Mouse (Mus musculus): ENCODE data around the gene Btbd2. TPM values are rescaled to one million over a fixed set of nuclear protein-coding genes. Genes with fewer than 3 reads are reported as not detected.
A peak's percentile ranks its signal among the peaks of the same experiment; 100 is the strongest.
"Not testable (repeated sequence)": the region's sequence is repeated elsewhere in the genome, so short reads cannot be mapped to it uniquely, and the experiment has no call there.

Gene Btbd2
- polyA plus RNA-seq, 1 experiment from 2014 or later, result 68.2 TPM

GRCm38 (mm10) chr10:80609269-80609924 is 47.5 kb downstream of the Btbd2 start:
- 89% methylated on average over 10 of the region's 10 CpGs for WGBS
- Histone ChIP-seq H3K9me3 (no peaks in the 10 kb centered on the region), H3K36me3 (peaks cover 75% of the 10 kb centered on the region), H3K4me3 (no peak overlapping the region), H3K4me2 (no peak overlapping the region), H3K27me3 (no peaks in the 10 kb centered on the region), H3K27ac (no peak overlapping the region), H3K9ac (no peak overlapping the region), H3K4me1 (peaks cover 3% of the 10 kb centered on the region)
- no peak for ATAC-seq (ENCODE audit: insufficient number of reproducible peaks, low FRiP score, low TSS enrichment, low read depth)

GRCm38 (mm10) chr10:80608435-80608834 is 48.4 kb downstream of the Btbd2 start:
- H3K27me3 ChIP-seq, result no peaks in the 10 kb centered on the region
- no peak for ATAC-seq (ENCODE audit: insufficient number of reproducible peaks, low FRiP score, low TSS enrichment, low read depth)
- H3K4me3 ChIP-seq, result no peak overlapping the region
- no peak overlapping the region for H3K27ac ChIP-seq
- peaks cover 13% of the 10 kb centered on the region for H3K4me1 ChIP-seq
- H3K9ac ChIP-seq, result no peak overlapping the region
- peaks cover 66% of the 10 kb centered on the region for H3K36me3 ChIP-seq
- H3K4me2 ChIP-seq, result no peak overlapping the region
- H3K9me3 ChIP-seq, result no peaks in the 10 kb centered on the region
- WGBS, result 85% methylated on average over 3 of the region's 3 CpGs

DNA sequence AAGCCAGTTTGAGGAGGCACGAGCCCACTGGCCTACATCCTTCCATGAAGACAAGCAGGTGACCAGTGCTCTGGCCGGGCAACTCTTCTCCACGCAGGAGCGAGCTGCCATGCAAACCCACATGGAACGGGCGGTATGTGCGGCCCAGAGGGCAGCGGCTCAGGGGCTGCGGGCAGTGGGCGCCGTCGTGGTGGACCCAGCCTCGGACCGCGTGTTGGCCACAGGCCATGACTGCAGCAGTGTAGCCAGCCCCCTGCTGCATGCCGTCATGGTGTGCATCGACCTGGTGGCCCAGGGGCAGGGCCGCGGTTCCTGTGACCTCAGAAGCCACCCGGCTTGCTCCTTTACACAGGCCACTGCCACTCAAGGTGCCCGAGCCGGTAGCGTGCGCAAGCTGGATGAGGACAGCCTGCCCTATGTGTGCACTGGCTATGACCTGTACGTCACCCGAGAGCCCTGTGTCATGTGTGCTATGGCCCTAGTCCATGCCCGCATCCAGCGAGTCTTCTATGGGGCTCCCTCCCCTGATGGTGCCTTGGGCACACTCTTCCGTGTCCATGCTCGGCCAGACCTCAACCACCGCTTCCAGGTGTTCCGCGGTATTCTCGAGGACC is 50.0 kb downstream of the Btbd2 start:
- H3K27me3 ChIP-seq, result no peaks in the 10 kb centered on the region
- 95% methylated on average over 34 of the region's 34 CpGs for WGBS
- no peak overlapping the region for H3K4me2 ChIP-seq
- H3K9me3 ChIP-seq, result no peaks in the 10 kb centered on the region
- peaks cover 18% of the 10 kb centered on the region for H3K4me1 ChIP-seq
- H3K36me3 ChIP-seq, result peaks cover 56% of the 10 kb centered on the region
- no peak for ATAC-seq (ENCODE audit: insufficient number of reproducible peaks, low FRiP score, low TSS enrichment, low read depth)
- H3K27ac ChIP-seq, result no peak overlapping the region
- H3K9ac ChIP-seq, result no peak overlapping the region
- H3K4me3 ChIP-seq, result no peak overlapping the region

- no peaks in the 10 kb centered on the region for H3K9me3 ChIP-seq
- no peak for ATAC-seq (ENCODE audit: insufficient number of reproducible peaks, low FRiP score, low TSS enrichment, low read depth)
- WGBS, result 89% methylated on average over 23 of the region's 23 CpGs
Observed at GRCm38 (mm10) chr10:80606306-80606705, 50.6 kb downstream of the Btbd2 start.

GRCm38 (mm10) chr10:80605721-80606120 is 51.1 kb downstream of the Btbd2 start, which contains the start of gene Gm49322:
TSS of gene Gm49322 (plus strand) at chr10:80606021.
- Histone ChIP-seq H3K4me1 (peaks cover 18% of the 10 kb centered on the region), H3K36me3 (peaks cover 49% of the 10 kb centered on the region)
- not testable (repeated sequence) for H3K27ac ChIP-seq; H3K4me2 ChIP-seq; H3K9ac ChIP-seq; ATAC-seq (ENCODE audit: insufficient number of reproducible peaks, low FRiP score, low TSS enrichment, low read depth); H3K27me3 ChIP-seq; H3K4me3 ChIP-seq; H3K9me3 ChIP-seq
- WGBS, result 79% methylated on average over 4 of the region's 4 CpGs

More at GRCm38 (mm10) chr10:80606306-80606705, 50.6 kb downstream of the Btbd2 start:
- Histone ChIP-seq H3K36me3 (peaks cover 52% of the 10 kb centered on the region), H3K27me3 (no peaks in the 10 kb centered on the region), H3K9ac (no peak overlapping the region), H3K4me1 (peaks cover 18% of the 10 kb centered on the region), H3K27ac (no peak overlapping the region), H3K4me3 (no peak overlapping the region), H3K4me2 (no peak overlapping the region)

DNA sequence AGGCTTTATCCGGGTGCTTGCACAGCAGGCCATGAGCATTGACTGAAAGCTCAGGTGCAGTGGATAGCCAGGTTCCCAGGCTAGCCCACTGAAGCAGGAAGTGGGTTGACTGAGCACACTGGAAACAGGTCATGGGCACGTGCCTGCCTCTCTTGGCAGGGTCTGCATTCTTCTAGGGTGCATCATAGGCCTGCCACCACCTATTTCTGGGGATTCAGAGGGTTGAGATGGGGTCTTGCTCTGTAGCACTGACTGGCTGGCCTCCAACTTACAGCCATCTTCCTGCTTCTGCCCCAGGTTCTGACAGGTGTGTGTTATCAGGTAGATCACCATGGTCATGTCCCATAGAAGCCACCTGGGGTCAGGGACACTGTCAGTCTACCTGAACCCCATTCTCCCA is 51.9 kb downstream of the Btbd2 start:
- Histone ChIP-seq H3K27ac (no peak overlapping the region), H3K4me1 (peaks cover 18% of the 10 kb centered on the region), H3K9ac (no peak overlapping the region), H3K36me3 (peaks cover 45% of the 10 kb centered on the region), H3K4me3 (no peak overlapping the region), H3K27me3 (no peaks in the 10 kb centered on the region), H3K4me2 (no peak overlapping the region), H3K9me3 (no peaks in the 10 kb centered on the region)
- WGBS, result 78% methylated on average over 2 of the region's 2 CpGs
- no peak for ATAC-seq (ENCODE audit: insufficient number of reproducible peaks, low FRiP score, low TSS enrichment, low read depth)

DNA sequence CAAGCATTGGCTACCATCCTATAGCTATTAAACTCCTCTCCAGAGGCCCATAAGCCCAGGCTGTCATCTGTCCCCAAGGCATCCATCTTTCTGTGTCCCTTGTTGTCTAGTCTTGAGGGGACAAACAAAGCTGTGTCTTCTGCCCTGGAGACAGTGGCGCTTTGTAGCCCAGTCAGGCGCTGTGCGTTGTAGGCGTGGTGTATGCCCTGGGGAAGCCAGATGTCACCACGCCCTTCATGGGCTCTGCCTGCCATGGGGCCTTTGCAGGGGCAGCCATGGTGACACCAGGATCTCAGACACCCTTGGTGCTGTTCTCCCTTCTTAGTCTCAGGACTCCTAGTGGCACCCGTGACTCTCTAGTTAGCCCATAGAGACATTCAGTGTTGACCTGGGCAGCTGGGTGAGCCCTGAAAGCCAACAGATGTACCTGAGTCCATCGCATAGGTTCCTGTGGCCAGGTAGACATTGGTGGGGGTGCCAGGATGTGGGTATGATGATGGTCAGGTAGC is 52.8 kb downstream of the Btbd2 start:
- H3K4me2 ChIP-seq, result peak overlapping the region; percentile 64
- H3K36me3 ChIP-seq, result peaks cover 35% of the 10 kb centered on the region
- H3K4me3 ChIP-seq, result peak overlapping the region; percentile 77
- no peaks in the 10 kb centered on the region for H3K9me3 ChIP-seq
- peak overlapping the region; percentile 48; the same call in 1 of the 2 replicates for H3K9ac ChIP-seq
- 90% methylated on average over 7 of the region's 7 CpGs for WGBS
- H3K27me3 ChIP-seq, result no peaks in the 10 kb centered on the region
- H3K4me1 ChIP-seq, result peaks cover 18% of the 10 kb centered on the region
- no peak for ATAC-seq (ENCODE audit: insufficient number of reproducible peaks, low FRiP score, low TSS enrichment, low read depth)
- H3K27ac ChIP-seq, result 0 out of 2 replicates have a peak overlapping the region, but pooled peaks have one; percentile 91

DNA sequence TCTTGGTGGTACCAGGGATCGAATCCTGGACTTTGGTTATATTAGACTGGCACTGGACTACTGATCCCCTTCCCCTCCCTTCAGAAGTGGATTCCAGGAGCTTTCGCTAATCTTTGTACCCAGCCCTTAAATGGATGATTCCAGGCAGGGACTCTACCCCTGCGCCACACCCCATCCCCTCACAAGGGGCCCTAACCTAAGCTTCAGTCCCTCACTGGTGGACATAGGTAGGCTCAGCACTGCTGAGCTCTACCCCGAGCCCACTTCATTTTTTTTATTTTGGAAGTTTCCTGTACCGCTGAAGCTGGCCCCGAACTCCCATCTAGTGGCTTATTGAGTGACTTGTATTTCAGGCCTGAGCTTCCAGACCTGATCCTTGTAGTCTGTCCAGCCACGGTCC is 53.5 kb downstream of the Btbd2 start:
- peak overlapping the region; percentile 91; the same call in 1 of the 2 replicates for H3K27ac ChIP-seq
- 37% methylated on average over 7 of the region's 7 CpGs for WGBS
- no peaks in the 10 kb centered on the region for H3K9me3 ChIP-seq
- no peaks in the 10 kb centered on the region for H3K27me3 ChIP-seq
- ATAC-seq (ENCODE audit: insufficient number of reproducible peaks, low FRiP score, low TSS enrichment, low read depth), result no peak
- peaks cover 28% of the 10 kb centered on the region for H3K36me3 ChIP-seq
- peaks cover 18% of the 10 kb centered on the region for H3K4me1 ChIP-seq
- H3K9ac ChIP-seq, result peak overlapping the region; percentile 48
- peak overlapping the region; percentile 77 for H3K4me3 ChIP-seq
- peak overlapping the region; percentile 64 for H3K4me2 ChIP-seq

GRCm38 (mm10) chr10:80602698-80603325 is 54.1 kb downstream of the Btbd2 start, which contains the start of the genes Scamp4 and Adat3:
TSS of gene Scamp4 (plus strand) at chr10:80602872.
TSS of gene Adat3 (plus strand) at chr10:80602880.
- under 1% methylated on average over 52 of the region's 54 CpGs for WGBS
- Histone ChIP-seq H3K4me2 (peak within 1 kb of the TSS; percentile 64), H3K4me3 (peak within 1 kb of the TSS; percentile 77), H3K9me3 (no peaks in the 10 kb centered on the region), H3K36me3 (peaks cover 23% of the 10 kb centered on the region), H3K4me1 (peaks cover 18% of the 10 kb centered on the region), H3K27ac (peak within 1 kb of the TSS; percentile 91), H3K27me3 (no peaks in the 10 kb centered on the region), H3K9ac (peak within 1 kb of the TSS; percentile 48)
- ATAC-seq (ENCODE audit: insufficient number of reproducible peaks, low FRiP score, low TSS enrichment, low read depth), result peak; percentile 92

GRCm38 (mm10) chr10:80596318-80596717 is 60.6 kb downstream of the Btbd2 start:
- no peak for ATAC-seq (ENCODE audit: insufficient number of reproducible peaks, low FRiP score, low TSS enrichment, low read depth)
- no peak overlapping the region for H3K4me3 ChIP-seq
- H3K4me2 ChIP-seq, result no peak overlapping the region
- H3K27ac ChIP-seq, result no peak overlapping the region
- no peaks in the 10 kb centered on the region for H3K36me3 ChIP-seq
- no peaks in the 10 kb centered on the region for H3K4me1 ChIP-seq
- no peaks in the 10 kb centered on the region for H3K9me3 ChIP-seq
- no peak overlapping the region for H3K9ac ChIP-seq
- no peaks in the 10 kb centered on the region for H3K27me3 ChIP-seq
- 41% methylated on average over 4 of the region's 4 CpGs for WGBS

All from limb, embryonic 15.5 days (tissue).